Mouse (Mus musculus): Measurements from ENCODE around the gene Fndc10.

- TF ChIP-seq CTCF (IDR thresholded peaks at IDR 0.05) = no peak
- TF ChIP-seq EP300 (IDR thresholded peaks at IDR 0.05) = no peak
Observed at GRCm38 (mm10) chr4:155652283-155653085, 41.7 kb upstream of the Fndc10 start.
